Mouse (Mus musculus): Measurements from ENCODE around the gene Mex3a. TPM values are rescaled to one million over a fixed set of nuclear protein-coding genes. Genes with fewer than 3 reads are reported as not detected.
A peak's percentile ranks its signal among the peaks of the same experiment; 100 is the strongest.

The Mex3a gene
- polyA plus RNA-seq, 1 experiment from 2014 or later: 3.3 TPM

GRCm38 (mm10) chr3:88500087-88500486 is 32.1 kb upstream of the Mex3a start:
- no peak for DNase-seq (ENCODE audit: low spot score)
- WGBS: 66% methylated on average over 7 of the region's 7 CpGs
- Histone ChIP-seq H3K4me2 (replicated peaks; ENCODE audit: low read depth) (peak overlapping the region; percentile 79), H3K4me3 (ENCODE audit: low read depth, low read length) (peak overlapping the region; percentile 97; the same call in 1 of the 2 replicates), H3K36me3 (ENCODE audit: control insufficient read depth, insufficient read depth, low read length) (0 out of 2 replicates have a peak, but pooled peaks cover 3% of the 10 kb centered on the region), H3K9ac (ENCODE audit: low read length) (no peak overlapping the region), H3K9me3 (ENCODE audit: control insufficient read depth, low read length) (no peaks in the 10 kb centered on the region), H3K27me3 (ENCODE audit: control insufficient read depth, insufficient read depth, low read length) (no peaks in the 10 kb centered on the region), H3K27ac (replicated peaks) (no peak overlapping the region), H3K4me1 (replicated peaks; ENCODE audit: control insufficient read depth, insufficient read depth) (peaks cover 21% of the 10 kb centered on the region)
- no peak for ATAC-seq (ENCODE audit: low FRiP score, low TSS enrichment)
- TF ChIP-seq EP300 (optimal IDR thresholded peaks at IDR 0.05) (no peak), CTCF (IDR thresholded peaks at IDR 0.05; ENCODE audit: low read depth) (0 out of 2 replicates have a peak, but pooled peaks have one; percentile 15)

DNA sequence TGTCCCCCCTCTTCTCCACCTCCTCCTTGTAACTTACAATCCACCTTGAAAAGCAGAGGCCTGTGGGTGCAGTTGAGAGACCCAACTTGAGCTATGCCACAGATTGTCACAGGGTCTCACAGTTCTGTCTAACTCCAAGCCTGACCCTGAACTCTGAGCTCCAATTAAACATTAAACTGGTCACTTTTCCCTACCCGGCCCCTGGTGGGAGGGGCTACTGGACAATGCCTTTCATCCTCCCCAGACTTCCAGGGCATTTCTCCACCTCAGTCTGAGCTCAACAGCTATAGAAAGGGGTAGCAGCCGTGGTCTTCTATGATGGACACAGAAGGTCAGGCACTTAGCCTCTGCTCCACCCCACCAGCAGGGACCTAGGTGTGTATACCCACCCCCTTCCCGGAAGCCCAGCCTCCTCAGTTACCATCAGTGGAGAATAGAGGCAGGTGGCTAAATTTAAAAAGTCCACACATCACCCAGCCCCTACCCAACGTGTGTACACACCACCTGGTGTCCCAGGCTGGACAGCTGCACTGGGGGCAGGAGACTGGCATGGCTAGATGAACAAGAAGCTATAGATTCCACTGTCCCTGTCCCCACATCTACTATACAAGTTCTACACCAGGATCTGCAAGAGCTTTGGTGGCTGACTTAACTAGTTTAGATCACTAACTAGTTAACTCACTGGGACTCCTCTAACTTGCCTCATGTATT is 31.4 kb upstream of the Mex3a start:
- Histone ChIP-seq H3K9ac (ENCODE audit: low read length) (peak overlapping the region; percentile 91), H3K36me3 (ENCODE audit: control insufficient read depth, insufficient read depth, low read length) (no peaks in the 10 kb centered on the region), H3K9me3 (ENCODE audit: control insufficient read depth, low read length) (no peaks in the 10 kb centered on the region), H3K4me2 (replicated peaks; ENCODE audit: low read depth) (peak overlapping the region; percentile 79), H3K4me1 (replicated peaks; ENCODE audit: control insufficient read depth, insufficient read depth) (peaks cover 18% of the 10 kb centered on the region), H3K4me3 (ENCODE audit: low read depth, low read length) (peak overlapping the region; percentile 97), H3K27ac (replicated peaks) (peak overlapping the region; percentile 98; the same call in 1 of the 2 replicates), H3K27me3 (ENCODE audit: control insufficient read depth, insufficient read depth, low read length) (no peaks in the 10 kb centered on the region)
- no peak for ATAC-seq (ENCODE audit: low FRiP score, low TSS enrichment)
- TF ChIP-seq EP300 (optimal IDR thresholded peaks at IDR 0.05) (no peak), CTCF (IDR thresholded peaks at IDR 0.05; ENCODE audit: low read depth) (no peak)
- 34% methylated on average over 4 of the region's 4 CpGs for WGBS
- no peak for DNase-seq (ENCODE audit: low spot score)

- ATAC-seq (ENCODE audit: low FRiP score, low TSS enrichment) (no peak), DNase-seq (ENCODE audit: low spot score) (no peak)
- peak overlapping the region; percentile 97 for H3K4me3 ChIP-seq (ENCODE audit: low read depth, low read length)
- TF ChIP-seq EP300 (optimal IDR thresholded peaks at IDR 0.05) (no peak), CTCF (IDR thresholded peaks at IDR 0.05; ENCODE audit: low read depth) (no peak)
- H3K4me1 ChIP-seq (replicated peaks; ENCODE audit: control insufficient read depth, insufficient read depth): peaks cover 15% of the 10 kb centered on the region
- H3K36me3 ChIP-seq (ENCODE audit: control insufficient read depth, insufficient read depth, low read length): no peaks in the 10 kb centered on the region
- peak overlapping the region; percentile 98 for H3K27ac ChIP-seq (replicated peaks)
- no peaks in the 10 kb centered on the region for H3K27me3 ChIP-seq (ENCODE audit: control insufficient read depth, insufficient read depth, low read length)
- no peaks in the 10 kb centered on the region for H3K9me3 ChIP-seq (ENCODE audit: control insufficient read depth, low read length)
- 30% methylated on average over 6 of the region's 6 CpGs for WGBS
- H3K9ac ChIP-seq (ENCODE audit: low read length): peak overlapping the region; percentile 91
- peak overlapping the region; percentile 79 for H3K4me2 ChIP-seq (replicated peaks; ENCODE audit: low read depth)
Observed at GRCm38 (mm10) chr3:88501366-88502030, 30.7 kb upstream of the Mex3a start.

DNA sequence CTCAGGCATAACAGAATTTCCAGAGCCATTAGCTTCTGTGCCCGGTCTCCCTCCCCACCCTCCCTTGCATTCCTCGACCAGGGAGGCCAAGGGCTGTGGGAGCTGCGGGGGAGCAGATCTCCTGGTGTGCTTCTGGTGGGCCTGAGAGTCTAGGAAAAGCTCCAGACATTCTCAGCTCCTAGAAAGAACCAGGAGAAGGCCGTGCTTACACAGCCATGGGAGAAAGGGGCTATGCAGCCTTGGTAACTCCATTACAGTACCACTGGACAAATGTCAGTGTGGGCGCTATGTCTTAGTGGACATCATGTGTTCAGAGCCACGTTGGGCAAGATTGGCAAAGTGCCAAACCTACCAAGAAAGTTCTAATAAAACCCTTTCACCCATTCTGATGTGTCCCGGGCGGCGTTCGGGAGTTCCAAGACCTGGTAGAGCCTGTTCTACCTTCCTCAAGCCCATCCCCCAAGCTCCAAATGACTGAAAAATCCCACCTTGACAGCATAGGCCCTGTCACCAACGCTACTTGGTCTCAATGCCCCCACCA is 30.1 kb upstream of the Mex3a start:
- Histone ChIP-seq H3K4me2 (replicated peaks; ENCODE audit: low read depth) (peak overlapping the region; percentile 79), H3K9ac (ENCODE audit: low read length) (peak overlapping the region; percentile 91), H3K4me1 (replicated peaks; ENCODE audit: control insufficient read depth, insufficient read depth) (peaks cover 15% of the 10 kb centered on the region), H3K27ac (replicated peaks) (peak overlapping the region; percentile 98), H3K36me3 (ENCODE audit: control insufficient read depth, insufficient read depth, low read length) (no peaks in the 10 kb centered on the region), H3K9me3 (ENCODE audit: control insufficient read depth, low read length) (no peaks in the 10 kb centered on the region), H3K4me3 (ENCODE audit: low read depth, low read length) (peak overlapping the region; percentile 97), H3K27me3 (ENCODE audit: control insufficient read depth, insufficient read depth, low read length) (no peaks in the 10 kb centered on the region)
- WGBS: 4% methylated on average over 11 of the region's 11 CpGs
- 0 out of 2 replicates have a peak, but pooled peaks have one; percentile 1 for ATAC-seq (ENCODE audit: low FRiP score, low TSS enrichment)
- DNase-seq (ENCODE audit: low spot score): peak; percentile 64
- TF ChIP-seq EP300 (optimal IDR thresholded peaks at IDR 0.05) (no peak), CTCF (IDR thresholded peaks at IDR 0.05; ENCODE audit: low read depth) (no peak)

DNA sequence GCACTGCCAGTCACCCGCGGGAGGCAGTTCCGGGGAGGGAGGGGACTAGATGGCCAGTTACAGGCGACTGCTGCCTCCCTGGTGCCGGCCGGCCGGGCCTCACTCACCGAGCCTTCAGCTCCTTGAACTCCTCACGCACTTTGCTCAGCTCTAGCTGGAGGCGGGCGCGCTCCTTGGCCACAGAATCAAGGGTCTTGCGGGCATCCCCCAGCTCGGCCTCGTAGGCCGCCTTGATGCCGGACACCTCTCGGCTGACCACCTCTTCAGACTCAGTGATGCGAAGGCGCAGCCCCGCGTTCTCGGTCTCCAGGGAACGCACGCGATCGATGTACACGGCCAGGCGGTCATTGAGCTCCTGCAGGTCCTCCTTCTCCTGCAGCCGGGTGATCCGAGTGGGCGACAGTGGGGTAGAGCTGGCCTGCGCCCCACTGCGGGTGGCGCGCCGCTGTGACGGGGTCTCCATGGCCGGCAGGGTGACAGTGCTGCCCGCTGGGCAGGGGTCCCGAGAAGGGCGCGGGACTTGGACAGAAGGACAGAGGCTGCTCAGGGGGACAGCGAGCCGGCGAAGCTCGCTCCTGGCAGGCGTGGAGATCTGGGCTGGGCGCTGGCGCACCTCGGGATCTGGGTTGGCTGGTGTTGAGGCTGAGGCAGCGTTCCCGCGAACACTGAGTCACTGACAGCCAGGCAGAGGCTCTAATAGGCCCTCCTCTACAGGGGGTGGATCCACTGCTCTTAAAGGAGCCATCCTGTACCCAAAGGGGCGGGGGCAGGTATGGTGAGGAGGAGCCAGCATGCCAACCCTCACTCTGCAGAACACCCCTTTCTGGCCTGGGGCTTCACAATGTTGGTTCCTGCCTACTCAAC is 29.3 kb upstream of the Mex3a start:
- peak; percentile 26 for TF ChIP-seq EP300 (optimal IDR thresholded peaks at IDR 0.05)
- TF ChIP-seq CTCF (IDR thresholded peaks at IDR 0.05; ENCODE audit: low read depth): no peak
- H3K27me3 ChIP-seq (ENCODE audit: control insufficient read depth, insufficient read depth, low read length): no peaks in the 10 kb centered on the region
- no peaks in the 10 kb centered on the region for H3K9me3 ChIP-seq (ENCODE audit: control insufficient read depth, low read length)
- peak overlapping the region; percentile 79 for H3K4me2 ChIP-seq (replicated peaks; ENCODE audit: low read depth)
- H3K36me3 ChIP-seq (ENCODE audit: control insufficient read depth, insufficient read depth, low read length): no peaks in the 10 kb centered on the region
- peak overlapping the region; percentile 97 for H3K4me3 ChIP-seq (ENCODE audit: low read depth, low read length)
- peak; percentile 94 for ATAC-seq (ENCODE audit: low FRiP score, low TSS enrichment)
- H3K4me1 ChIP-seq (replicated peaks; ENCODE audit: control insufficient read depth, insufficient read depth): peaks cover 12% of the 10 kb centered on the region
- H3K27ac ChIP-seq (replicated peaks): peak overlapping the region; percentile 98
- DNase-seq (ENCODE audit: low spot score): peak; percentile 92
- peak overlapping the region; percentile 91 for H3K9ac ChIP-seq (ENCODE audit: low read length)
- WGBS: under 1% methylated on average over 53 of the region's 55 CpGs

All from stomach, postnatal 0 days (tissue).